In genomic region chr11:62807965-62808364, GRCm38 (mm10) we compare ENCODE assay signal across 29 mouse cellular contexts. TPM values are rescaled to one million over a fixed set of nuclear protein-coding genes. Genes with fewer than 3 reads are reported as not detected.
DNase-seq lines count a peak whose midpoint lies in the region; ATAC-seq lines count a peak whose summit lies in the region.
"Had no signal": no experiment of that assay in that cellular context is flagged by ENCODE, and none has a peak within 500 bp of the region (broad histone marks: within the 10 kb centered on the region; RNA-seq: fewer than 3 reads in every experiment).

No protein-coding gene starts in this region.

- H3K27me3 ChIP-seq in splenic B cell, adult 2 months (ENCODE audit: control insufficient read depth, insufficient read depth, low read length, poor library complexity, severe bottlenecking), result no peaks in the 10 kb centered on the region
- no peaks in the 10 kb centered on the region for H3K27me3 ChIP-seq in forebrain, embryonic 10.5 days (ENCODE audit: poor library complexity, severe bottlenecking)
- H3K27me3 ChIP-seq: embryonic facial prominence, embryonic 12.5 days; embryonic facial prominence, embryonic 15.5 days; forebrain, embryonic 12.5 days; forebrain, embryonic 15.5 days; heart, embryonic 15.5 days; Patski had no signal

- H3K36me3 ChIP-seq in splenic B cell, adult 2 months (ENCODE audit: control insufficient read depth, insufficient read depth, low read length, poor library complexity, severe bottlenecking), result no peaks in the 10 kb centered on the region
- no peaks in the 10 kb centered on the region for H3K36me3 ChIP-seq in forebrain, embryonic 10.5 days (replicated peaks)
- H3K36me3 ChIP-seq: embryonic facial prominence, embryonic 12.5 days; embryonic facial prominence, embryonic 15.5 days; forebrain, embryonic 12.5 days; forebrain, embryonic 15.5 days; G1E; heart, embryonic 12.5 days; heart, embryonic 15.5 days had no signal

- ATAC-seq in common myeloid progenitor, adult 5-6 weeks (replicated peaks; ENCODE audit: low read depth, poor library complexity, severe bottlenecking), result peak; percentile 57
- ATAC-seq in megakaryocyte, adult 5-6 weeks (ENCODE audit: poor library complexity, severe bottlenecking), result peak; percentile 86
- ATAC-seq: forebrain, embryonic 15.5 days; hindbrain, postnatal 0 days; inflammation-experienced regulatory T-cells, adult 6 months; Patski had no signal

- H3K9me3 ChIP-seq in forebrain, embryonic 10.5 days, result no peaks in the 10 kb centered on the region; the same call in 1 of the 2 replicates
- H3K9me3 ChIP-seq: embryonic facial prominence, embryonic 12.5 days; embryonic facial prominence, embryonic 15.5 days; forebrain, embryonic 15.5 days; G1E; heart, embryonic 15.5 days had no signal

- WGBS in forebrain, embryonic 10.5 days, result 83% methylated on average over 2 of the region's 2 CpGs

- no peak overlapping the region for H3K27ac ChIP-seq in forebrain, embryonic 10.5 days
- H3K27ac ChIP-seq: embryonic facial prominence, embryonic 12.5 days; embryonic facial prominence, embryonic 15.5 days; forebrain, embryonic 12.5 days; forebrain, embryonic 15.5 days; heart, embryonic 15.5 days; hindbrain, embryonic 14.5 days; hindbrain, postnatal 0 days had no signal

- peak; percentile 13 for DNase-seq in splenic B cell, adult 2 months (ENCODE audit: low read depth, low spot score)
- DNase-seq in spleen, adult 18-20 months, result no peak
- DNase-seq in heart, adult 18-20 months, result no peak
- DNase-seq in forebrain, embryonic 10.5 days (ENCODE audit: extremely low spot score, low spot score), result no peak
- DNase-seq: adrenal gland, postnatal 10 days; adrenal gland, postnatal 36 days; cerebellum, adult 18-20 months; cerebellum, adult 9-10 months; cerebellum, postnatal 14 days; gastrocnemius, postnatal 10 days; gastrocnemius, postnatal 36 days; heart, adult 11 months; heart, postnatal 10 days; heart, postnatal 4 days had no signal

- no peak overlapping the region for H3K4me3 ChIP-seq in forebrain, embryonic 10.5 days
- H3K4me3 ChIP-seq: embryonic facial prominence, embryonic 12.5 days; embryonic facial prominence, embryonic 15.5 days; forebrain, embryonic 12.5 days; forebrain, embryonic 15.5 days; heart, embryonic 12.5 days; heart, embryonic 15.5 days had no signal

- H3K4me1 ChIP-seq in forebrain, embryonic 10.5 days, result no peaks in the 10 kb centered on the region
- H3K4me1 ChIP-seq: embryonic facial prominence, embryonic 12.5 days; embryonic facial prominence, embryonic 15.5 days; forebrain, embryonic 12.5 days; forebrain, embryonic 15.5 days; heart, embryonic 12.5 days; heart, embryonic 15.5 days had no signal

RNA-seq across cellular contexts. Expression of gene Trim16, which starts 12.1 kb away (rescaled TPM):
- total RNA-seq in common myeloid progenitor, adult 5-6 weeks (2017), result 16.1 and 16.3 TPM in 2 replicates
- 15.4 and 25.5 TPM in 2 replicates for total RNA-seq in megakaryocyte, adult 5-6 weeks (2015)
- total RNA-seq in megakaryocyte, adult 5-6 weeks (2017), result 21.4 and 22.8 TPM in 2 replicates
- 1 to 10 TPM; 4.4 to 8.4 TPM for total RNA-seq in heart, adult 18-20 months (2021)
- polyA plus RNA-seq in forebrain, embryonic 10.5 days (2016; fragmentation: Nextera tagmentation; extraction: Ambion mirVana), result 2.4 and 2.8 TPM in 2 replicates
- polyA plus RNA-seq: G1E had no signal

RNA-seq across cellular contexts. Expression of gene Zfp286, which starts 18.7 kb away (rescaled TPM):
- 4.2 and 5.1 TPM in 2 replicates for total RNA-seq in common myeloid progenitor, adult 5-6 weeks (2017)
- 0.18 and 0.33 TPM in 2 replicates for total RNA-seq in megakaryocyte, adult 5-6 weeks (2015)
- total RNA-seq in megakaryocyte, adult 5-6 weeks (2017), result 0.29 and 0.69 TPM in 2 replicates
- total RNA-seq in heart, adult 18-20 months (2021), result under 1 TPM; 0.40 to 0.85 TPM
- polyA plus RNA-seq in forebrain, embryonic 10.5 days (2016; fragmentation: Nextera tagmentation; extraction: Ambion mirVana), result 21.1 and 26.4 TPM in 2 replicates
- polyA plus RNA-seq: G1E had no signal

RNA-seq across cellular contexts. Expression of gene Fbxw10, which starts 38.9 kb away (rescaled TPM):
- 0.58 and 1.2 TPM in 2 replicates for total RNA-seq in common myeloid progenitor, adult 5-6 weeks (2017)
- 0.41 and 1.3 TPM in 2 replicates for total RNA-seq in megakaryocyte, adult 5-6 weeks (2015)
- 1.7 and 1.8 TPM in 2 replicates for total RNA-seq in megakaryocyte, adult 5-6 weeks (2017)
- total RNA-seq in heart, adult 18-20 months (2021), result under 1 TPM; 0.31 to 0.45 TPM
- 0.26 and 0.41 TPM in 2 replicates for polyA plus RNA-seq in forebrain, embryonic 10.5 days (2016; fragmentation: Nextera tagmentation; extraction: Ambion mirVana)
- polyA plus RNA-seq: G1E had no signal

RNA-seq across cellular contexts. Expression of gene Gm10428, which starts 55.1 kb away (rescaled TPM):
- not detected in 2 replicates for total RNA-seq in common myeloid progenitor, adult 5-6 weeks (2017)
- not detected in 2 replicates for total RNA-seq in megakaryocyte, adult 5-6 weeks (2015)
- total RNA-seq in megakaryocyte, adult 5-6 weeks (2017), result not detected in 2 replicates
- total RNA-seq in heart, adult 18-20 months (2021), result not detected
- polyA plus RNA-seq in forebrain, embryonic 10.5 days (2016; fragmentation: Nextera tagmentation; extraction: Ambion mirVana), result not detected in 2 replicates
- total RNA-seq: adrenal gland, adult 18-20 months; adrenal gland, postnatal 10 days; adrenal gland, postnatal 36 days; G1E; gastrocnemius, postnatal 10 days; gastrocnemius, postnatal 36 days; heart, postnatal 10 days; heart, postnatal 4 days; hindbrain, postnatal 0 days had no signal
- polyA plus RNA-seq: embryonic facial prominence, embryonic 12.5 days; embryonic facial prominence, embryonic 15.5 days; forebrain, embryonic 12.5 days; forebrain, embryonic 15.5 days; G1E; heart, embryonic 12.5 days; heart, embryonic 15.5 days; hindbrain, embryonic 11.5 days; hindbrain, embryonic 14.5 days; hindbrain, postnatal 0 days; inflammation-experienced regulatory T-cells, adult 6 months; Patski had no signal
